Mouse (Mus musculus): ENCODE data around the gene Wipi2. TPM values are rescaled to one million over a fixed set of nuclear protein-coding genes. Genes with fewer than 3 reads are reported as not detected.

The Wipi2 gene
- total and polyA plus RNA-seq, 3 experiments, result 38.6 to 74.7 (median 53.6) TPM

DNA sequence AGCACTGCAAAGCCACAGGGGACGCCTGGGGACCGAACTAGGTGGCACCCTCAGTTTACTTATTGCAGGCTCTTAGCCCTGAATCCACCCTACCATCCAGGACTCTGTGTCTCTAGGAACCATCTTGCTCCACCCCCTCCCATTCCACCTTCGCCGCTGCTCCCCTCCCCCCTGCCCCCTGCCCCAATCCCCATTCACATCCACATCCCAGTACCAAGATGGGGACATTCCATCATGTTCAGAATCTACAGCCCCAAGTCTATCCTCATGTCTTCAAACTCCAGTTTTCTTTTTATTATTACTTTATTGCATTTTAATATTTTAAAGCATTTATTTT, 18.5 kb upstream of the Wipi2 start:
- no peak overlapping the region for H3K4me3 ChIP-seq (ENCODE audit: control insufficient read depth in 1 of 2, insufficient read depth in 1 of 2, low read depth in 2 of 2, low read length in 2 of 2)
- H3K27ac ChIP-seq (ENCODE audit: control insufficient read depth, low read depth, low read length), result no peak overlapping the region
- H3K27me3 ChIP-seq (ENCODE audit: control insufficient read depth in 1 of 2, insufficient read depth in 2 of 2, low read length in 2 of 2), result peaks cover 0 to 1% of the 10 kb centered on the region in 2 experiments; a peak in 2 of 4 replicates
- no peaks in the 10 kb centered on the region for H3K4me1 ChIP-seq (ENCODE audit: control insufficient read depth in 1 of 2, insufficient read depth in 2 of 2, low read length in 2 of 2)
- H3K9me3 ChIP-seq (replicated peaks; ENCODE audit: insufficient read depth, low read length), result no peaks in the 10 kb centered on the region
- TF ChIP-seq NELFE (IDR thresholded peaks at IDR 0.05; ENCODE audit: low read depth, low read length) (no peak), EP300 (IDR thresholded peaks at IDR 0.05; ENCODE audit: low read depth in 1 of 2, low read length in 2 of 2) (no peak), JUND (IDR thresholded peaks at IDR 0.05; ENCODE audit: low read depth, low read length) (no peak), SMC3 (IDR thresholded peaks at IDR 0.05; ENCODE audit: low read depth, low read length) (no peak), MYC (IDR thresholded peaks at IDR 0.05; ENCODE audit: low read depth, low read length) (no peak), CHD2 (IDR thresholded peaks at IDR 0.05; ENCODE audit: low read length) (no peak), TCF12 (IDR thresholded peaks at IDR 0.05; ENCODE audit: low read depth, low read length) (no peak)
- H3K36me3 ChIP-seq (ENCODE audit: control insufficient read depth in 1 of 2, insufficient read depth in 2 of 2, low read length in 2 of 2), result no peaks in the 10 kb centered on the region
- no peaks in the 10 kb centered on the region for H3K79me2 ChIP-seq (ENCODE audit: control insufficient read depth, insufficient read depth, low read length, poor library complexity)
- no peak overlapping the region for H3K9ac ChIP-seq (ENCODE audit: control insufficient read depth, low read depth, low read length, poor library complexity, severe bottlenecking)
- DNase-seq (ENCODE audit: low read depth, low spot score), result no peak

DNA sequence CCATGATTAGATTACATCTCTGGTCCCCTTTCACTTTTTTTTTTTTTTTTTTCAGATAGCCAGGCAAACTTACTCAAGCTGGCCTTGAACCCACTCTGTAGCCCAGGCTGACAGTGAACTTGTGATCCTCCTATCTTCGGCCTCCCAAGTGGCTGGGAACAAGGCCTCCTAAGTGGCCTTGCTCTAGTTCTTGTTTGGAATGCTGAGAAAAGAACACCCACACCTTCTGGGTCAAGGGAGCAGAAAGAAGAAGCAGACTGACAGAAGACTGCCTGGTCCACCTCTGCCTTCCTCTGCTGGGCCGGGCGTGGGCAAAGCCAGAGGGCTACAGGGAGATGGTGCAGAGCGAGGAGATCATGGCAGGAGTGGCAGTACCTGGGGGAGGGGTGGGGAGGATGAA, 17.1 kb upstream of the Wipi2 start:
- H3K79me2 ChIP-seq (ENCODE audit: control insufficient read depth, insufficient read depth, low read length, poor library complexity), result no peaks in the 10 kb centered on the region
- H3K4me1 ChIP-seq (ENCODE audit: control insufficient read depth in 1 of 2, insufficient read depth in 2 of 2, low read length in 2 of 2), result no peaks in the 10 kb centered on the region

GRCm38 (mm10) chr5:142614513-142614912, 13.0 kb upstream of the Wipi2 start:
- no peak for TF ChIP-seq RCOR1 (IDR thresholded peaks at IDR 0.05; ENCODE audit: low read depth, low read length)
- no peak for TF ChIP-seq HCFC1 (IDR thresholded peaks at IDR 0.05; ENCODE audit: low read depth, low read length)
- no peak for TF ChIP-seq E2F4 (IDR thresholded peaks at IDR 0.05; ENCODE audit: borderline replicate concordance, low read depth, low read length)
- no peak for TF ChIP-seq MEF2A (IDR thresholded peaks at IDR 0.05; ENCODE audit: extremely low read depth, insufficient replicate concordance, low read depth, low read length, poor library complexity, severe bottlenecking)
- no peak for TF ChIP-seq TAL1 (IDR thresholded peaks at IDR 0.05; ENCODE audit: low read length)
- no peak for TF ChIP-seq POLR2AphosphoS2 (IDR thresholded peaks at IDR 0.05; ENCODE audit: low read length)
- no peak for TF ChIP-seq TCF12 (IDR thresholded peaks at IDR 0.05; ENCODE audit: low read depth, low read length)
- TF ChIP-seq MAZ (IDR thresholded peaks at IDR 0.05; ENCODE audit: low read depth, low read length), result no peak
- TF ChIP-seq JUND (IDR thresholded peaks at IDR 0.05; ENCODE audit: low read depth, low read length), result no peak
- TF ChIP-seq POLR2AphosphoS5 (IDR thresholded peaks at IDR 0.05; ENCODE audit: borderline replicate concordance, low read depth, low read length), result no peak
- no peak for TF ChIP-seq ZKSCAN1 (IDR thresholded peaks at IDR 0.05; ENCODE audit: low read depth, low read length)
- TF ChIP-seq EP300 (IDR thresholded peaks at IDR 0.05; ENCODE audit: low read depth in 1 of 2, low read length in 2 of 2), result no peak
- TF ChIP-seq MAX (IDR thresholded peaks at IDR 0.05; ENCODE audit: low read length), result no peak
- TF ChIP-seq CHD1 (IDR thresholded peaks at IDR 0.05; ENCODE audit: low read depth, low read length), result no peak
- TF ChIP-seq MYC (IDR thresholded peaks at IDR 0.05; ENCODE audit: low read depth, low read length), result no peak
- no peak for TF ChIP-seq MXI1 (IDR thresholded peaks at IDR 0.05; ENCODE audit: low read depth, low read length)
- TF ChIP-seq NRF1 (IDR thresholded peaks at IDR 0.05; ENCODE audit: insufficient read depth, low read depth, low read length, poor library complexity, severe bottlenecking), result no peak
- no peak for TF ChIP-seq POLR2A (IDR thresholded peaks at IDR 0.05; ENCODE audit: control insufficient read depth in 1 of 2, insufficient read depth in 1 of 2, low read depth in 1 of 2, low read length in 2 of 2, poor library complexity in 1 of 2)
- TF ChIP-seq USF2 (IDR thresholded peaks at IDR 0.05; ENCODE audit: borderline replicate concordance in 1 of 2, insufficient read depth in 1 of 2, low read depth in 1 of 2, low read length in 2 of 2), result no peak
- no peak for TF ChIP-seq UBTF (IDR thresholded peaks at IDR 0.05; ENCODE audit: borderline replicate concordance, insufficient read depth, low read depth, low read length)
- Histone ChIP-seq H3K4me3 (ENCODE audit: control insufficient read depth in 1 of 2, insufficient read depth in 1 of 2, low read depth in 2 of 2, low read length in 2 of 2) (no peak overlapping the region), H3K36me3 (ENCODE audit: control insufficient read depth in 1 of 2, insufficient read depth in 2 of 2, low read length in 2 of 2) (no peaks in the 10 kb centered on the region), H3K79me2 (ENCODE audit: control insufficient read depth, insufficient read depth, low read length, poor library complexity) (no peaks in the 10 kb centered on the region), H3K4me1 (ENCODE audit: control insufficient read depth in 1 of 2, insufficient read depth in 2 of 2, low read length in 2 of 2) (no peaks in the 10 kb centered on the region), H3K27me3 (ENCODE audit: control insufficient read depth in 1 of 2, insufficient read depth in 2 of 2, low read length in 2 of 2) (peaks cover 0 to 1% of the 10 kb centered on the region in 2 experiments; a peak in 1 of 4 replicates), H3K9me3 (replicated peaks; ENCODE audit: insufficient read depth, low read length) (no peaks in the 10 kb centered on the region), H3K9ac (ENCODE audit: control insufficient read depth, low read depth, low read length, poor library complexity, severe bottlenecking) (no peak overlapping the region), H3K27ac (ENCODE audit: control insufficient read depth, low read depth, low read length) (no peak overlapping the region)
- DNase-seq (ENCODE audit: low read depth, low spot score), result no peak

More for the DNA sequence above, 17.1 kb upstream of the Wipi2 start:
- Histone ChIP-seq H3K9me3 (replicated peaks; ENCODE audit: insufficient read depth, low read length) (no peaks in the 10 kb centered on the region), H3K27me3 (ENCODE audit: control insufficient read depth in 1 of 2, insufficient read depth in 2 of 2, low read length in 2 of 2) (peaks cover 0 to 1% of the 10 kb centered on the region in 2 experiments; a peak in 2 of 4 replicates), H3K4me3 (ENCODE audit: control insufficient read depth in 1 of 2, insufficient read depth in 1 of 2, low read depth in 2 of 2, low read length in 2 of 2) (no peak overlapping the region), H3K27ac (ENCODE audit: control insufficient read depth, low read depth, low read length) (no peak overlapping the region), H3K9ac (ENCODE audit: control insufficient read depth, low read depth, low read length, poor library complexity, severe bottlenecking) (no peak overlapping the region), H3K36me3 (ENCODE audit: control insufficient read depth in 1 of 2, insufficient read depth in 2 of 2, low read length in 2 of 2) (no peaks in the 10 kb centered on the region)
- DNase-seq (ENCODE audit: low read depth, low spot score), result no peak
- TF ChIP-seq MAZ (IDR thresholded peaks at IDR 0.05; ENCODE audit: low read depth, low read length) (no peak), GATA1 (IDR thresholded peaks at IDR 0.05; ENCODE audit: low read depth, low read length) (no peak), USF1 (IDR thresholded peaks at IDR 0.05; ENCODE audit: low read depth, low read length) (no peak), RAD21 (IDR thresholded peaks at IDR 0.05; ENCODE audit: low read depth, low read length) (no peak), CHD2 (IDR thresholded peaks at IDR 0.05; ENCODE audit: low read length) (no peak), HCFC1 (IDR thresholded peaks at IDR 0.05; ENCODE audit: low read depth, low read length) (no peak), CHD1 (IDR thresholded peaks at IDR 0.05; ENCODE audit: low read depth, low read length) (no peak)

All from MEL (cell line).